Mouse (Mus musculus) erythroblast, embryonic 14.5 days (primary cell): ENCODE measurements around the gene Mtx1. TPM values are rescaled to one million over a fixed set of nuclear protein-coding genes. Genes with fewer than 3 reads are reported as not detected.

Source experiments
- H3K27me3 ChIP-seq: 2 replicates; pipeline ENCODE4 v1.6.1; 2012; ENCODE audit warnings: inconsistent platforms; ENCODE audit not compliant: control insufficient read depth
- H3K36me3 ChIP-seq: 2 replicates; pipeline ENCODE4 v1.6.1; 2012; ENCODE audit warnings: mild to moderate bottlenecking, inconsistent platforms; ENCODE audit not compliant: control insufficient read depth
- H3K4me1 ChIP-seq: 2 replicates; pipeline ENCODE4 v1.6.1; 2012; ENCODE audit warnings: inconsistent platforms; ENCODE audit not compliant: control insufficient read depth
- H3K4me3 ChIP-seq: replicated peaks from 2 replicates; pipeline ENCODE3; 2012; ENCODE audit warnings: moderate library complexity, mild to moderate bottlenecking, inconsistent platforms
- H3K9me3 ChIP-seq: 2 replicates; pipeline ENCODE4 v1.6.1; 2012; ENCODE audit warnings: low read length, inconsistent platforms, mixed read lengths; ENCODE audit not compliant: control insufficient read depth
- GATA1 ChIP-seq: IDR thresholded peaks from 2 replicates; pipeline ENCODE4 v1.6.1; 2012; ENCODE audit warnings: low read length, inconsistent platforms, mixed read lengths
- TAL1 ChIP-seq: IDR thresholded peaks from 3 replicates; pipeline ENCODE4 v1.6.1; 2012; ENCODE audit warnings: low read length, inconsistent platforms, mixed read lengths
- polyA plus RNA-seq: library from polyadenylated mRNA; stranded (reverse); fragments of >175 nt; gene quantifications from 2 replicates; pipeline ENCODE4 v1.2.3, GENCODE M21; 2012

Mtx1 gene
- polyA plus RNA-seq, 1 experiment: 31.7 TPM

- Histone ChIP-seq H3K9me3 (no peaks in the 10 kb centered on the region), H3K4me1 (peaks cover 49% of the 10 kb centered on the region), H3K36me3 (peaks cover 46% of the 10 kb centered on the region), H3K27me3 (peaks cover 2% of the 10 kb centered on the region; the same call in 1 of the 2 replicates), H3K4me3 (peak within 1 kb of the TSS; percentile 65)
- TF ChIP-seq GATA1 (no peak), TAL1 (no peak)
Observed at GRCm38 (mm10) chr3:89183058-89183958, 43.6 kb downstream of the Mtx1 start, which contains the start of gene Fam189b. Gene Fam189b, plus strand, starts transcription at chr3:89183143.

- H3K27me3 ChIP-seq: no peaks in the 10 kb centered on the region
- peaks cover 47% of the 10 kb centered on the region for H3K36me3 ChIP-seq
- no peaks in the 10 kb centered on the region for H3K9me3 ChIP-seq
- peaks cover 56% of the 10 kb centered on the region for H3K4me1 ChIP-seq
- TF ChIP-seq TAL1 (no peak), GATA1 (no peak)
- peak overlapping the region; percentile 65 for H3K4me3 ChIP-seq
Observed at GRCm38 (mm10) chr3:89182531-89183057, 44.3 kb downstream of the Mtx1 start.

GRCm38 (mm10) chr3:89181749-89182500 lies 45.0 kb downstream of the Mtx1 start:
- TF ChIP-seq TAL1: no peak
- Histone ChIP-seq H3K36me3 (peaks cover 47% of the 10 kb centered on the region), H3K9me3 (no peaks in the 10 kb centered on the region), H3K4me3 (no peak overlapping the region), H3K27me3 (no peaks in the 10 kb centered on the region), H3K4me1 (peaks cover 57% of the 10 kb centered on the region)

- no peaks in the 10 kb centered on the region for H3K27me3 ChIP-seq
- H3K36me3 ChIP-seq: peaks cover 74% of the 10 kb centered on the region
- no peaks in the 10 kb centered on the region for H3K9me3 ChIP-seq
- H3K4me1 ChIP-seq: peaks cover 60% of the 10 kb centered on the region
- TF ChIP-seq GATA1 (no peak), TAL1 (no peak)
- peak overlapping the region; percentile 69 for H3K4me3 ChIP-seq
Observed at GRCm38 (mm10) chr3:89179056-89179455, 47.8 kb downstream of the Mtx1 start.

GRCm38 (mm10) chr3:89178107-89178385 lies 48.8 kb downstream of the Mtx1 start:
- peak overlapping the region; percentile 69 for H3K4me3 ChIP-seq
- peaks cover 50% of the 10 kb centered on the region for H3K4me1 ChIP-seq
- no peaks in the 10 kb centered on the region for H3K27me3 ChIP-seq
- TF ChIP-seq GATA1: no peak
- no peak for TF ChIP-seq TAL1
- H3K9me3 ChIP-seq: no peaks in the 10 kb centered on the region
- H3K36me3 ChIP-seq: peaks cover 85% of the 10 kb centered on the region

- peaks cover 86% of the 10 kb centered on the region for H3K36me3 ChIP-seq
- peaks cover 44% of the 10 kb centered on the region for H3K4me1 ChIP-seq
Observed at GRCm38 (mm10) chr3:89177242-89178106, 49.4 kb downstream of the Mtx1 start, which contains the start of gene Scamp3. Gene Scamp3, plus strand, starts transcription at chr3:89177473.

GRCm38 (mm10) chr3:89176421-89176820 lies 50.5 kb downstream of the Mtx1 start:
- TF ChIP-seq TAL1 (no peak), GATA1 (no peak)
- Histone ChIP-seq H3K27me3 (no peaks in the 10 kb centered on the region), H3K9me3 (no peaks in the 10 kb centered on the region), H3K4me3 (peak overlapping the region; percentile 69), H3K36me3 (peaks cover 85% of the 10 kb centered on the region), H3K4me1 (peaks cover 35% of the 10 kb centered on the region)

More at GRCm38 (mm10) chr3:89177242-89178106, 49.4 kb downstream of the Mtx1 start, which contains the start of gene Scamp3:
- Histone ChIP-seq H3K27me3 (no peaks in the 10 kb centered on the region), H3K9me3 (no peaks in the 10 kb centered on the region), H3K4me3 (peak within 1 kb of the TSS; percentile 69)
- TF ChIP-seq TAL1: no peak
- no peak for TF ChIP-seq GATA1

GRCm38 (mm10) chr3:89175544-89175943 lies 51.3 kb downstream of the Mtx1 start:
- no peak overlapping the region for H3K4me3 ChIP-seq
- H3K9me3 ChIP-seq: no peaks in the 10 kb centered on the region
- H3K4me1 ChIP-seq: peaks cover 34% of the 10 kb centered on the region
- H3K27me3 ChIP-seq: no peaks in the 10 kb centered on the region
- TF ChIP-seq TAL1: no peak
- no peak for TF ChIP-seq GATA1
- H3K36me3 ChIP-seq: peaks cover 85% of the 10 kb centered on the region
